Mouse (Mus musculus) forebrain, embryonic 15.5 days (tissue): ENCODE results near the gene Sox6. TPM values are rescaled to one million over a fixed set of nuclear protein-coding genes. Genes with fewer than 3 reads are reported as not detected.
A peak's percentile ranks its signal among the peaks of the same experiment; 100 is the strongest.

Experiments
- ATAC-seq: fragments of 200-750 bp; cut with Nextera tagmentation; replicated peaks from 2 replicates; pipeline ENCODE4 v1.8.0; 2017; ENCODE audit warnings: mild to moderate bottlenecking, moderate TSS enrichment, moderate library complexity
- H3K27ac ChIP-seq: fragments of 300-500 bp; sonication (generic); replicated peaks from 2 replicates; pipeline ENCODE4 v1.5.1; 2015; ENCODE audit warnings: mild to moderate bottlenecking, inconsistent platforms
- H3K27me3 ChIP-seq: fragments of 300-500 bp; sonication (generic); 2 replicates; pipeline ENCODE4 v1.6.1; 2015; ENCODE audit warnings: inconsistent platforms
- H3K36me3 ChIP-seq: fragments of 300-500 bp; sonication (generic); 2 replicates; pipeline ENCODE4 v1.6.1; 2015; ENCODE audit warnings: mild to moderate bottlenecking, inconsistent platforms
- H3K4me1 ChIP-seq: fragments of 300-500 bp; sonication (generic); 2 replicates; pipeline ENCODE4 v1.6.1; 2015; ENCODE audit warnings: inconsistent platforms
- H3K4me2 ChIP-seq: fragments of 300-500 bp; sonication (generic); replicated peaks from 2 replicates; pipeline ENCODE4 v1.6.1; 2015; ENCODE audit warnings: mild to moderate bottlenecking, inconsistent platforms
- H3K4me3 ChIP-seq: fragments of 300-500 bp; sonication (generic); 2 replicates; pipeline ENCODE4 v1.5.1; 2015; ENCODE audit warnings: mild to moderate bottlenecking, inconsistent platforms
- H3K9ac ChIP-seq: fragments of 300-500 bp; sonication (generic); replicated peaks from 2 replicates; pipeline ENCODE4 v1.6.1; 2015; ENCODE audit warnings: mild to moderate bottlenecking, inconsistent platforms
- H3K9me3 ChIP-seq: fragments of 300-500 bp; sonication (generic); 2 replicates; pipeline ENCODE4 v1.6.1; 2016; ENCODE audit warnings: inconsistent platforms
- WGBS: fragments of 180-500 bp; shearing (Covaris S2); methylation state at CpG from one replicate; pipeline ENCODE4 v1.1.7; 2015; ENCODE audit warnings: mixed read lengths; 5-methylcytosine and 5-hydroxymethylcytosine counted together
- polyA plus RNA-seq: library from polyadenylated mRNA; unstranded; fragments of >200 nt; fragmentation: Nextera tagmentation; extraction: Ambion mirVana; gene quantifications from 2 replicates; pipeline ENCODE4 v1.2.1, GENCODE M21; 2015

The Sox6 gene
- polyA plus RNA-seq, 1 experiment from 2014 or later, result 111 TPM

DNA sequence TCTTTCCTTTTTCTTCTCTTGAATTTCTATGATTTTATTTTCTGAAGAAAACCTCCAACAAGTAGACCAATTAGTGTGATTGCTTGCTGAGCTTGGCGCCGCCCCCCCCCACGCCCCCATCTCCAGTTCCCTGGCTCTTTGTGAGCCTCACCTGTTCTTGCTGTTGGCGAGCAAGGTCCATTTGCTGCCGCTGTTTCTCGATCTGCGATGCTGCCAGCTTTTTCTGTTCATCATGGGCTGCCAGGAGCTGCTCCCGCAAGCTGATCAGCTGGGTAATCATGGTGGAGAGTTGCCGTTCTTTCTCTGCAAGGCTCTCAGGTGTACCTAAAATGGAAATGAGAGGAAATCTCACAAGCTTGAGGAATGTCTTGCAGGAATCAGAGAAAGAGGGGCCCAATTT lies 376.5 kb downstream of the Sox6 start:
- no peak overlapping the region for H3K4me2 ChIP-seq
- H3K27me3 ChIP-seq, result 0 out of 2 replicates have a peak, but pooled peaks cover 2% of the 10 kb centered on the region
- ATAC-seq, result no peak
- H3K4me3 ChIP-seq, result no peak overlapping the region
- H3K27ac ChIP-seq, result no peak overlapping the region
- no peak overlapping the region for H3K9ac ChIP-seq
- no peaks in the 10 kb centered on the region for H3K36me3 ChIP-seq
- peaks cover 26% of the 10 kb centered on the region for H3K4me1 ChIP-seq
- 46% methylated on average over 9 of the region's 9 CpGs for WGBS
- H3K9me3 ChIP-seq, result no peaks in the 10 kb centered on the region

DNA sequence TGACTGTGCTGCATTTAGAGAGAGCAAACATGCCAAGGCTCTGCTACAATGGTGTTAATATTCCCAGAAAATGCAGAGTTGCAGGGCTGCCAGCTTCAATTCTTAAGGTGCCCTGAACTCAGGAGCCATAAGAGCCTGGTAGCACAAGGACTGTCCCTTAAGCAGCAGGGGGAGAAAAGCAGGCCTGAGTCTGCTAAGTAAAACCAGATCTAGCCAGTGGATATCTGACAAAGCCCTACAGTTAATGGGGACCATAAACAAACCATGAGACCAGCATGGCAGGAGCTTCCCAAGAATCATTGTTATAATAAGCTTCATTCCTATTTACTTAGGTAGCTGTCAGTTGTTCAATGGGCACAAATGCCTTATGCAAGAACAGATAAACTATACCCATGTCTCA lies 391.9 kb downstream of the Sox6 start:
- no peaks in the 10 kb centered on the region for H3K27me3 ChIP-seq
- peak overlapping the region; percentile 57 for H3K27ac ChIP-seq
- peaks cover 30% of the 10 kb centered on the region for H3K4me1 ChIP-seq
- no peaks in the 10 kb centered on the region for H3K36me3 ChIP-seq
- no peaks in the 10 kb centered on the region for H3K9me3 ChIP-seq
- H3K4me3 ChIP-seq, result no peak overlapping the region
- no peak overlapping the region for H3K9ac ChIP-seq
- no peak for ATAC-seq
- H3K4me2 ChIP-seq, result no peak overlapping the region

- Histone ChIP-seq H3K4me2 (no peak overlapping the region), H3K4me1 (peaks cover 30% of the 10 kb centered on the region), H3K9ac (no peak overlapping the region), H3K27me3 (no peaks in the 10 kb centered on the region), H3K27ac (peak overlapping the region; percentile 57), H3K36me3 (no peaks in the 10 kb centered on the region), H3K9me3 (no peaks in the 10 kb centered on the region), H3K4me3 (no peak overlapping the region)
- ATAC-seq, result peak; percentile 72
- 7% methylated on average over 5 of the region's 5 CpGs for WGBS
Measured at GRCm38 (mm10) chr7:115645971-115646447, 392.6 kb downstream of the Sox6 start.

DNA sequence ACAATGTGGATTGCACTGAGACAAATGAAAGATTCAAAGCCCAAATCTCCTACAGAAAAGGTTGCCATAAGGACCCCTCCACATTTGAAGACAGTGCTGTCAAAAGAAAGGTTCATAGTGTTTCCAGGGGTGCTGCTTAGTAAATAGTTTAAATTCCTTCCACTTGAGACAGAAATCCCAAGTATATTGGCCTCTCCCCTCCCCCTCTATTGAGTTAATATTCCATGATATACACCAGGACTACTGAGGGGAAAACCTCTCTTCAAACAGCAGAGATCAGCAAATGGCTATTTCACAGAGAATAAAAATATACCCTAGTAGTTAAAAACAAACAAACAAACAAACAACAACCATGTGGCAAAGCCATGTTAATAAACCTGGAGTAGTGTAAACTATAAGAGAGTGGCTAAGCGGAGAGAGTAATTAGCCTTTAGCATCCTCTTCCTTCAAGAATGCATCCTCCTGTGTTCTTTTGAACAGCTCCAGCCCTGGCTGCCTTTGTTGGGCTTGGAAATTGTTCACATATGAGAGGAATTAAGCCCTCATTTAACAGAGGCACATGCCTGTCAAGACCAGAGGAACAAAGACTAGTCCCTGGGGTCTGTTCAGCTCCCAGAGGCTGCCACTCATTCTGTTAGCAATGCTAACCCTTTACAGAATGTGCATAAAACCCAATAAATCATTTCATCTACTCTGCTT lies 393.2 kb downstream of the Sox6 start:
- WGBS, result 3% methylated on average over 1 of the region's 1 CpGs
- Histone ChIP-seq H3K27me3 (no peaks in the 10 kb centered on the region), H3K9ac (no peak overlapping the region), H3K9me3 (no peaks in the 10 kb centered on the region), H3K27ac (peak overlapping the region; percentile 57), H3K4me3 (no peak overlapping the region), H3K4me1 (peaks cover 30% of the 10 kb centered on the region), H3K4me2 (no peak overlapping the region), H3K36me3 (no peaks in the 10 kb centered on the region)
- ATAC-seq, result peak; percentile 82

GRCm38 (mm10) chr7:115630691-115631090 lies 407.9 kb downstream of the Sox6 start:
- H3K9me3 ChIP-seq, result no peaks in the 10 kb centered on the region
- H3K4me1 ChIP-seq, result peaks cover 7% of the 10 kb centered on the region
- no peak overlapping the region for H3K9ac ChIP-seq
- H3K27me3 ChIP-seq, result no peaks in the 10 kb centered on the region
- 92% methylated on average over 3 of the region's 3 CpGs for WGBS
- H3K4me2 ChIP-seq, result no peak overlapping the region
- no peak for ATAC-seq
- no peaks in the 10 kb centered on the region for H3K36me3 ChIP-seq
- H3K4me3 ChIP-seq, result no peak overlapping the region
- H3K27ac ChIP-seq, result no peak overlapping the region

DNA sequence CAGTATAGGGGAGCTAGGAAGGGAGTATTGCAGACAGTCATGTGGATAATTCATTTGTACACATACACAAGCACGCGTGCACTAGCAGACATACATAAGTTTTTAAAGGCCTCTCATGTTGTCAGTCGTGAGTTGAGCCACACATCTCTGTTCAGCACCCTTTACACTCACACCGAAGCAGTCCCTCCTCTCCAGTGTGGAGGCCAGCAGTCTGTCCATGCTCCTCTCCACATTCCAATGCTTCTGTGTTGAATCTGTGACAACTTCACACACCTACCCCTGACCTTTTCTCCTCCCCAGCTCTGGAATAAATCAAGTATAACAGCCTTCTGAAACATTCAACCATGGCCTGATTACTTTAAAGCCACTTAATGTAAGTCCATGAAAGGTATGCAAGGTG lies 408.3 kb downstream of the Sox6 start:
- H3K27me3 ChIP-seq, result no peaks in the 10 kb centered on the region
- no peaks in the 10 kb centered on the region for H3K36me3 ChIP-seq
- 86% methylated on average over 4 of the region's 4 CpGs for WGBS
- peaks cover 11% of the 10 kb centered on the region for H3K4me1 ChIP-seq
- ATAC-seq, result no peak
- H3K9me3 ChIP-seq, result no peaks in the 10 kb centered on the region
- no peak overlapping the region for H3K9ac ChIP-seq
- no peak overlapping the region for H3K27ac ChIP-seq
- H3K4me3 ChIP-seq, result no peak overlapping the region
- H3K4me2 ChIP-seq, result no peak overlapping the region

- 91% methylated on average over 1 of the region's 1 CpGs for WGBS
Measured at GRCm38 (mm10) chr7:115628766-115629165, 409.8 kb downstream of the Sox6 start.

GRCm38 (mm10) chr7:115625956-115626355 lies 412.6 kb downstream of the Sox6 start:
- no peaks in the 10 kb centered on the region for H3K9me3 ChIP-seq
- 67% methylated on average over 4 of the region's 4 CpGs for WGBS
- peaks cover 27% of the 10 kb centered on the region for H3K4me1 ChIP-seq
- H3K36me3 ChIP-seq, result no peaks in the 10 kb centered on the region
- H3K27ac ChIP-seq, result no peak overlapping the region
- no peak overlapping the region for H3K9ac ChIP-seq
- no peak for ATAC-seq
- no peak overlapping the region for H3K4me3 ChIP-seq
- H3K4me2 ChIP-seq, result no peak overlapping the region
- no peaks in the 10 kb centered on the region for H3K27me3 ChIP-seq

More at GRCm38 (mm10) chr7:115628766-115629165, 409.8 kb downstream of the Sox6 start:
- no peak overlapping the region for H3K4me3 ChIP-seq
- H3K9me3 ChIP-seq, result no peaks in the 10 kb centered on the region
- no peak overlapping the region for H3K27ac ChIP-seq
- peaks cover 26% of the 10 kb centered on the region for H3K4me1 ChIP-seq
- H3K36me3 ChIP-seq, result no peaks in the 10 kb centered on the region
- no peak overlapping the region for H3K4me2 ChIP-seq
- no peaks in the 10 kb centered on the region for H3K27me3 ChIP-seq
- no peak for ATAC-seq
- no peak overlapping the region for H3K9ac ChIP-seq

GRCm38 (mm10) chr7:115624907-115625552 lies 413.6 kb downstream of the Sox6 start:
- Histone ChIP-seq H3K4me2 (no peak overlapping the region), H3K27ac (no peak overlapping the region)

GRCm38 (mm10) chr7:115624451-115624850 lies 414.1 kb downstream of the Sox6 start:
- Histone ChIP-seq H3K4me1 (peaks cover 27% of the 10 kb centered on the region), H3K4me3 (no peak overlapping the region), H3K9ac (no peak overlapping the region), H3K27me3 (no peaks in the 10 kb centered on the region), H3K36me3 (no peaks in the 10 kb centered on the region), H3K4me2 (no peak overlapping the region), H3K9me3 (no peaks in the 10 kb centered on the region), H3K27ac (no peak overlapping the region)
- 21% methylated on average over 5 of the region's 5 CpGs for WGBS
- no peak for ATAC-seq

More at GRCm38 (mm10) chr7:115624907-115625552, 413.6 kb downstream of the Sox6 start:
- H3K4me3 ChIP-seq, result no peak overlapping the region
- no peaks in the 10 kb centered on the region for H3K27me3 ChIP-seq
- H3K9ac ChIP-seq, result no peak overlapping the region
- no peaks in the 10 kb centered on the region for H3K36me3 ChIP-seq
- peaks cover 27% of the 10 kb centered on the region for H3K4me1 ChIP-seq
- ATAC-seq, result no peak
- 6% methylated on average over 8 of the region's 8 CpGs for whole genome bisulfite sequencing
- H3K9me3 ChIP-seq, result no peaks in the 10 kb centered on the region

DNA sequence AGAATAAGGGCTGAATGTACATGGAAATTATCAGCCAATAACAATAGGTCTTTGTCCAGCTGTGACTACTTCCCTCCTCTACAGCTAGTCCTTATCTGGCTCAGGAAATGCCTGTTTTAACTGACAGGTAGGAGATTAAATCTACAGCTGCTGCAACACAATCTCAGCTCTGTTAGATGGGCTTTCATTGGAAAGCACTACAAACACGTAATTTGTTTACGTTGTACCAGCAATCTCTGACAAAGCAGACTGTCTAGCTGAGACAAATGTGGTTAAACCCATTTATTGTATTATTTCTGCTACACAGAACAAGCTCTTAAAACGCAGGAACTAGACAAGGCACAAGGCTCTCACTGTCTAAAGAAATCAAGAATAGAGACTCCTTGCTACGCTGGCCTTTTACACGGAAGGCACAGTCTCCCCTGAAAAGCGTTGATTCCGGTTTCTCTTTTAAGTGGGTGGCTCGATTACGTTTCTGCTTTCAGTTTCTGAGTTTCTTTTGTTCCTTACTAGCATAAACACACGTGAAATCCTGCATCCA lies 422.8 kb downstream of the Sox6 start:
- WGBS, result 3% methylated on average over 10 of the region's 10 CpGs
- H3K36me3 ChIP-seq, result no peaks in the 10 kb centered on the region
- no peaks in the 10 kb centered on the region for H3K9me3 ChIP-seq
- H3K27ac ChIP-seq, result peak overlapping the region; percentile 55
- H3K27me3 ChIP-seq, result no peaks in the 10 kb centered on the region
- H3K4me1 ChIP-seq, result peaks cover 8% of the 10 kb centered on the region
- 0 out of 2 replicates have a peak overlapping the region, but pooled peaks have one; percentile 8 for H3K9ac ChIP-seq
- peak; percentile 61; the same call in 1 of the 2 replicates for ATAC-seq
- peak overlapping the region; percentile 33 for H3K4me2 ChIP-seq
- peak overlapping the region; percentile 17 for H3K4me3 ChIP-seq

DNA sequence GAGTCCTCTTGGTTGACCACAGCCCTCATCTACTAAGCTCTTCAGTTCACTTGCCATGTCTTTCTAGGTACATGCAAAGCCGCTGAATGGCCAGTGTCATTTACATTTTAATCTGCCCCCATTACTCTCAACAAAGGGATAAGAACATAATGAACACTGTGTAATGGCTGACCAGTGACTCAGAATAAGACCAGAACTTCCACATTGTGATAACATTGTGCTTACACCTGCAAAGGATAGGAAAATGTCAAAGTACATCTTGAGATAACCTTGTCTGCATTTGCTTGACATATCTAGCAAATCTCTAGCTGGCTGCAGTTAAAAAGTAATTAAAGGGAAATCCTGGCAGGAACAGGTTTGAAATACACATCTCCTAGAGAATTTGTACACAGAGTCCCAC lies 431.1 kb downstream of the Sox6 start:
- Histone ChIP-seq H3K9me3 (no peaks in the 10 kb centered on the region), H3K4me2 (no peak overlapping the region), H3K27ac (no peak overlapping the region), H3K36me3 (no peaks in the 10 kb centered on the region), H3K9ac (no peak overlapping the region), H3K27me3 (no peaks in the 10 kb centered on the region), H3K4me1 (peaks cover 6% of the 10 kb centered on the region), H3K4me3 (no peak overlapping the region)
- WGBS, result 66% methylated on average over 1 of the region's 1 CpGs
- no peak for ATAC-seq
